Mouse (Mus musculus) bone marrow macrophage, adult 2 months (primary cell): ENCODE measurements around the gene Cyth1. TPM values are rescaled to one million over a fixed set of nuclear protein-coding genes. Genes with fewer than 3 reads are reported as not detected.

Experiments
- H3K27ac ChIP-seq: 2 replicates; pipeline ENCODE4 v1.5.1; 2012; ENCODE audit warnings: low read depth, low read length; ENCODE audit not compliant: insufficient read depth
- H3K4me1 ChIP-seq: 2 replicates; pipeline ENCODE4 v1.6.1; 2012; ENCODE audit warnings: low read length; ENCODE audit not compliant: control insufficient read depth, insufficient read depth
- H3K4me3 ChIP-seq: 2 replicates; pipeline ENCODE4 v1.5.1; 2012; ENCODE audit warnings: mild to moderate bottlenecking, low read length, moderate library complexity; ENCODE audit not compliant: insufficient read depth
- CTCF ChIP-seq: IDR thresholded peaks from 2 replicates; pipeline ENCODE4 v1.5.1; 2012; ENCODE audit warnings: low read depth, mild to moderate bottlenecking, low read length, moderate library complexity
- POLR2A ChIP-seq: IDR thresholded peaks from 2 replicates; pipeline ENCODE4 v1.6.1; 2012; ENCODE audit warnings: mild to moderate bottlenecking, low read depth, low read length, borderline replicate concordance
- polyA plus RNA-seq: library from polyadenylated mRNA; stranded (reverse); fragments of >200 nt; gene quantifications from 2 replicates; pipeline ENCODE4 v1.2.4, GENCODE M21; 2012; ENCODE audit not compliant: missing spikeins, insufficient read depth, insufficient read length

Gene Cyth1
- polyA plus RNA-seq: 41.8 and 47.2 TPM in 2 replicates

GRCm38 (mm10) chr11:118248150-118249011 is at the start of gene Cyth1:
Gene Cyth1, minus strand, starts transcription at chr11:118248592.
- H3K4me1 ChIP-seq: peaks cover 23% of the 10 kb centered on the region
- peak within 1 kb of the TSS; percentile 87 for H3K4me3 ChIP-seq
- no peak for TF ChIP-seq POLR2A
- no peak for TF ChIP-seq CTCF
- H3K27ac ChIP-seq: peak within 1 kb of the TSS; percentile 79

DNA sequence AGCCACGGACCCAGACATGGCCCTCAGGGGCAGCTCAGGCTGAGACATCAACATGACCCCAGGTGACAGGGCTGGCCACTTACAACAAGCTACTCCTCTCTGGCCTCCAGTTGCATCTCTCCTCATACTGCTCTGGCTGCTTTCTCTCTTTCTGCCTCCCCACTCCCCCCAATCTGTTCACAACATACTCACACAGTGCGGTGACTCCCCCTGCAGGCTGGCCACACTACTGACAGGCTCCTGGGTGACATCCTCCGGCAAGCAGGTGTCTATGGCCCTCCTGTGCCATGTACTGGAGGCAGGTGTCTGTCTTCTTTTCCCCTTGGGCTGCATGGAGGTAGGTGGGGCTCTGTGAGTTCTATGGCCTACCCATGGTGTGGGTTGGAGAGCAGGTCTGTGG is 49.6 kb upstream of the Cyth1 start:
- Histone ChIP-seq H3K4me1 (no peaks in the 10 kb centered on the region), H3K27ac (no peak overlapping the region), H3K4me3 (no peak overlapping the region)
- TF ChIP-seq CTCF (no peak), POLR2A (no peak)

DNA sequence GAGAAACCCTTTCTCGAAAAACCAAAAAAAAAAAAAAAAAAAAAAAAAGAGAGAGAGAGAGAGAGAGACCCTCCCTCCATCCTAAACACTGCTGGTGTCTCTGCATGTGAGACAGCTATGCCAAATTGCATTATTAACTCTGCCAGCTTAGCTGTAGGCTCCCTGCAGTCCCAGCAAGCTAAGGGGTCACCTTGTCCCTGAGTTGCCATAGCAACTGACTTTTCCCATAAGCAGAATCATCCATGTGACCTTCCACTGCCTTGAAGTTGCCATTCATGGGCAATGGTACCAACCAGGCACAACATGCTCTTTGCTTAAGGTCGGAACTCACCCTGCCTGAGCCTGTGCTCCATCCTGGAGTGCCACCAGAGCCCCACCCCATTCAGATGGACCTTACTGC is 46.6 kb upstream of the Cyth1 start:
- Histone ChIP-seq H3K4me1 (no peaks in the 10 kb centered on the region; the same call in 1 of the 2 replicates), H3K27ac (no peak overlapping the region), H3K4me3 (no peak overlapping the region)
- TF ChIP-seq CTCF (no peak), POLR2A (no peak)

GRCm38 (mm10) chr11:118292671-118293070 is 44.3 kb upstream of the Cyth1 start:
- Histone ChIP-seq H3K4me1 (peaks cover 3% of the 10 kb centered on the region; the same call in 1 of the 2 replicates), H3K4me3 (no peak overlapping the region)
- TF ChIP-seq POLR2A (no peak), CTCF (no peak)

DNA sequence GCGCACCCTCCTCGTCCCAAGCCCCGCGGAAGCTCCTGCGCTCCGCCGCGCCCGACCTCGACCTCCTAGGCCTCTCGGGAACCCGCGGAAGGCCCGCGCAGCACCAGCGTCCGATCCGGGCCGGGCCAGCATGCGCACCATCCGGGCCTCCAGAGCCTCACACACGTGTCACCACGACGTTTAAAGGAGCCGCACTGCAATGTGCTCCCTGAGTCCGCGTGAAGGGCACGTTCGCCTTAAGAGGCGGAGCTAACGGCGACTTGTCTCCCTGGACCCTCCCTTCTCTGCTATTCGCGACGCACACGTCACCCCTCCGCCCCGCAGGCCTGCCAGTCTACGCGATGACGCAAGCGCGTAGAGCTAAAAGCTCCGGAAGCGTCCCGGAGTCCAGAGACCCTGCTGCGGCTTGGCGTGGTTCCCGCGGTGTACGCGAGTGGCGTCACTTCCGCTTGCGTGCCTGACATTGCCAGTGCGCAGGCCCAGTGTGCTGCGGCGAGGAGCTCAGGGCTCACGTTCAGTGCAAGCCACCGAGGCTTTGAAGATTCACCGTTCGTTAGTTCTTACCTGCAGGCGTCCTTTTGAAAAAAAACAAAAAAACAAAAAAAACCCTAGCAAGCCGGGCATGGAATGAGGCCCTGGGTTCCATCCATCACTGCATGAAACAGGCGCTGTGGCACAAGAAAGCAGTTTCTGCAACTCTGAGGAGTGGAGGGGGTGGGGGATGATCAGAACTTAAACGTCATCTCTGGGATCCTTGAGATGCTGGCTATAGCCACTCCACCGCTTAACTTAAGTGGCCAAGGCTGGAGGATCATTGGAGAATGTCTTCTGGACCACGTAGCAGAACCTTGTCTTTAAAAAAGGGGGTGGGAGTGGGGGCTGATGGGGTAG is 41.9 kb upstream of the Cyth1 start, which contains the start of gene Usp36:
TSS of gene Usp36 (minus strand) at position 246 of the 891 bp plus-strand sequence.
- Histone ChIP-seq H3K4me3 (peak within 1 kb of the TSS; percentile 91), H3K27ac (peak within 1 kb of the TSS; percentile 54), H3K4me1 (peaks cover 3% of the 10 kb centered on the region; the same call in 1 of the 2 replicates)
- TF ChIP-seq CTCF (no peak), POLR2A (no peak)

More at GRCm38 (mm10) chr11:118292671-118293070, 44.3 kb upstream of the Cyth1 start:
- no peak overlapping the region for H3K27ac ChIP-seq

DNA sequence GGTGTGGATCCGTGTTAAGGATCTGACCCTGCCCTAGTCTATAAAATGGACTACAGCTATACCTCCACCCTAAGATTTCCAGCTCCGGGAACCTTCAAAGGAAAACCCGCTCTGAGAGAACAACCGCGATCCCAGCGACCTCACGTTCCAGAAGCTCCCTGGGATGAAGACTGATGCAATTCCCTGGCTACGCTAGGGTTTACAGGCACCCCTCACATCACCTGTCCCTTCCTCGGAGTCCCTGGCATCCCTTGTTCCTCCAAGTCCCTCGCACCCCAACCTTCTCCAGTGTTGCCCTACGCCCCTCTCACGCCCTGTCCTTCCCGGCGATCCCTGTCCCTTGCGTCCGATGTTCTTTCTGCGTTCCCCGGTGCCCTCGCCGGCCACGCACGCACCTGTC is 41.2 kb upstream of the Cyth1 start:
- peaks cover 3% of the 10 kb centered on the region; the same call in 1 of the 2 replicates for H3K4me1 ChIP-seq
- peak overlapping the region; percentile 42 for H3K27ac ChIP-seq
- peak overlapping the region; percentile 91 for H3K4me3 ChIP-seq
- TF ChIP-seq POLR2A (no peak), CTCF (no peak)

DNA sequence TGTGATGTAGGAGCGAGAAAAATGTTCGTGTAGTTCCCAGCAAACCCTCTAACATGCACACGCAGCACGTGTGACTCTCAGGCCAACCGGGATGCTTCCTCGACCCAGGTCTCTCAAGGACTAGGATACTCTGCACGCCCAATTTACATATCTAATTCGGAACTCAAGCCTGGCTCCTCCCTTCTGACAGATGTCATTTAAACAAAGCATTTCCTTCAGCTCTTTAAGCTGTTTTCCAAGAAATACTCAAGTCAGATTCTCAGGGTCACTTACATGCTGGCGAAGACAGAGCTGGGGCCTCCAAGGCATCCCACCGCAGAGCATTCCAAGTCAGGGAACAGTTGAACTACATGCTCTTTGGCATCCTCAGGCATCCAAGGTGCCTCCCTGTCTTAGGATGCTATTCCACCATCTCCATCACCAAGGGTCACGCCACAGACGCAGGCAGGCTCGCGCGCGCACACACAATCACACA is 40.7 kb upstream of the Cyth1 start:
- Histone ChIP-seq H3K4me3 (peak overlapping the region; percentile 91), H3K4me1 (peaks cover 3% of the 10 kb centered on the region; the same call in 1 of the 2 replicates), H3K27ac (no peak overlapping the region)
- TF ChIP-seq POLR2A: no peak
- TF ChIP-seq CTCF: no peak

DNA sequence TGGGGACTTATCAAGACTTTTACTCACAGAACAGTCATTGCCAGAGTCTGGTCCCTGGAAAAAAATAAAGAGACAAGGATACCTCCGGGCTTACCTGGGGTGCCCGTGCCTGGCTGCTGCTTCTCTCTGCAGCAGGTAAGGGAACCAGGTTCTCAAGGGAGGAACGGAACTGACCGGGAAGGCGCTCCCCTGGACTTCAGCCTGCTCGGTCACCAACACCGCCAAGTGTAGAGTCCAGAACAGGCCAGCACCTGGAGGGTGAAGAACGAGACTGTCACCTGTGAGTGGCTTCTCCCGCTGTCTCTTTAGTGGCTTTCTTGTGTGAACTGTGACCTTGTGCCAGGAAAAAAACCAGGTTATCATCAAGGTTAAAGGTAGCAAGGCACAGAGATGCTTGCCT is 39.2 kb upstream of the Cyth1 start:
- Histone ChIP-seq H3K27ac (no peak overlapping the region), H3K4me3 (no peak overlapping the region), H3K4me1 (peaks cover 3% of the 10 kb centered on the region; the same call in 1 of the 2 replicates)
- no peak for TF ChIP-seq POLR2A
- TF ChIP-seq CTCF: no peak

DNA sequence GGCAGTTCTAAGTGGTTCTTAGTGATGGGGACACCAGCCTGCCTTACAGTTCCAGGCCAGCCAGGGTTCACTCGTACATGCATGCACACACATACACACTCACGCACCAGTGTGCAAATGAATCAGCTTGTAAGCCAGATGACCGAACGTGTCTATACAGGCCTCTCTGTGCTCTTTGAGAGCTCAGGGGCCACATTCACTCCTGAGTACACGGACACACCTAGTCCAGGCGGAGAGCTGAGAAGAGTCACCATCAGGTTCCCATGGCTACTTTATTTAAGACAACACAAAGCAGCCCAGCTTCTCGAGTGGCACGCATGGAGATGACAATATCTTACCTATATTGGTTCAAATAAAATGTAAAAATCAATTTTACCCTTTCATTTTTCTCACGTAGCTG is 38.0 kb upstream of the Cyth1 start:
- H3K27ac ChIP-seq: no peak overlapping the region
- no peak overlapping the region for H3K4me3 ChIP-seq
- no peak for TF ChIP-seq POLR2A
- no peak for TF ChIP-seq CTCF
- peaks cover 3% of the 10 kb centered on the region; the same call in 1 of the 2 replicates for H3K4me1 ChIP-seq

DNA sequence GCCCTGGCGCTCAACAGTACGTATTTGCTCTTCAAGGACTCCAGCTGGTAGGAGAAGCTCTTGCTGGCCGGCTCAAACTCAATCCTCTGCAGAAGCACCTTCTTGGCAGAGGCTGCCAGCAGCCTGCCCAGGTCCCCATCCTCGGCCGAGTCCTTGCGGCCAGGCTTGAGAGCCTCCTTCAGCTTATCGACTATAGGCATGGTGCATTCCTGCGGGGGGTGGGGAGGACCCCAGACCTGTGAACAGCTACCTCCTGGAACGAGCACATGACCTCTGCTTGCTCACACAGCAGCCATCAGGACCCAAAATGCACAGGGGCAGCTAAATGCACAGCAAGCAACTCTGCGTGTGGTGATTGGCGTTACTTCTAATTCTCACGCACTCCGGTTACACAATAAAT is 37.4 kb upstream of the Cyth1 start:
- Histone ChIP-seq H3K4me1 (peaks cover 3% of the 10 kb centered on the region; the same call in 1 of the 2 replicates), H3K4me3 (no peak overlapping the region), H3K27ac (no peak overlapping the region)
- no peak for TF ChIP-seq POLR2A
- TF ChIP-seq CTCF: no peak
